Mouse (Mus musculus) lung, embryonic 16.5 days (tissue): ENCODE measurements at regions not wholly inside any gene's neighbourhood (a gene's known extent, or its start where the extent isn't known, plus 50 kb on each side); places are given as distances from the start of the nearest gene placed in this dataset.
A peak's percentile ranks its signal among the peaks of the same experiment; 100 is the strongest.

Experiments used
- ATAC-seq: fragments of 200-750 bp; cut with Nextera tagmentation; 2 replicates; pipeline ENCODE4 v1.8.0; 2017; ENCODE audit warnings: low read depth, mild to moderate bottlenecking, moderate library complexity
- H3K27ac ChIP-seq: fragments of 300-500 bp; sonication (generic); 2 replicates; pipeline ENCODE4 v1.5.1; 2014; ENCODE audit warnings: mild to moderate bottlenecking, control low read depth, low read length
- H3K27me3 ChIP-seq: fragments of 300-500 bp; sonication (generic); 2 replicates; pipeline ENCODE4 v1.6.1; 2014; ENCODE audit warnings: low read depth, low read length, mixed read lengths; ENCODE audit not compliant: control insufficient read depth, insufficient read depth
- H3K36me3 ChIP-seq: fragments of 300-500 bp; sonication (generic); 2 replicates; pipeline ENCODE4 v1.6.1; 2014; ENCODE audit warnings: low read length; ENCODE audit not compliant: control insufficient read depth, insufficient read depth
- H3K4me1 ChIP-seq: fragments of 300-500 bp; sonication (generic); replicated peaks from 2 replicates; pipeline ENCODE4 v1.6.1; 2014; ENCODE audit warnings: low read length, mixed read lengths; ENCODE audit not compliant: control insufficient read depth, insufficient read depth
- H3K4me2 ChIP-seq: fragments of 300-500 bp; sonication (generic); 2 replicates; pipeline ENCODE4 v1.6.1; 2014; ENCODE audit warnings: low read depth, low read length, control low read depth
- H3K4me3 ChIP-seq: fragments of 300-500 bp; sonication (generic); 2 replicates; pipeline ENCODE4 v1.5.1; 2014; ENCODE audit warnings: mild to moderate bottlenecking, low read length, control low read depth
- H3K9ac ChIP-seq: fragments of 300-500 bp; sonication (generic); 2 replicates; pipeline ENCODE4 v1.6.1; 2014; ENCODE audit warnings: low read length, control low read depth
- H3K9me3 ChIP-seq: fragments of 300-500 bp; sonication (generic); 2 replicates; pipeline ENCODE4 v1.6.1; 2016; ENCODE audit warnings: low read length; ENCODE audit not compliant: control insufficient read depth
- WGBS: fragments of 180-500 bp; shearing (Covaris S2); extraction: QIAGEN DNeasy Blood & Tissue Kit; methylation state at CpG from one replicate; pipeline ENCODE4 v1.1.7; 2014; 5-methylcytosine and 5-hydroxymethylcytosine counted together

GRCm38 (mm10) chr1:44849366-44849951 is 298.1 kb downstream of the Gulp1 start:
- H3K4me3 ChIP-seq, result no peak overlapping the region
- no peaks in the 10 kb centered on the region for H3K36me3 ChIP-seq
- no peaks in the 10 kb centered on the region for H3K27me3 ChIP-seq
- H3K4me1 ChIP-seq, result no peaks in the 10 kb centered on the region
- no peaks in the 10 kb centered on the region for H3K9me3 ChIP-seq
- H3K9ac ChIP-seq, result no peak overlapping the region
- peak; percentile 72 for ATAC-seq
- H3K27ac ChIP-seq, result no peak overlapping the region
- 38% methylated on average over 4 of the region's 4 CpGs for WGBS
- H3K4me2 ChIP-seq, result no peak overlapping the region

- H3K27me3 ChIP-seq, result no peaks in the 10 kb centered on the region
- H3K9me3 ChIP-seq, result no peaks in the 10 kb centered on the region
- H3K4me2 ChIP-seq, result no peak overlapping the region
- H3K36me3 ChIP-seq, result no peaks in the 10 kb centered on the region
- H3K27ac ChIP-seq, result no peak overlapping the region
- no peak for ATAC-seq
- H3K4me3 ChIP-seq, result no peak overlapping the region
- H3K4me1 ChIP-seq, result no peaks in the 10 kb centered on the region
- 80% methylated on average over 1 of the region's 1 CpGs for WGBS
- no peak overlapping the region for H3K9ac ChIP-seq
These were observed 312.1 kb downstream of the Gulp1 start for GRCm38 (mm10) chr1:44863390-44863789.

GRCm38 (mm10) chr1:44863818-44864217 is 312.5 kb downstream of the Gulp1 start:
- Histone ChIP-seq H3K9me3 (no peaks in the 10 kb centered on the region), H3K36me3 (no peaks in the 10 kb centered on the region), H3K4me3 (no peak overlapping the region), H3K4me1 (no peaks in the 10 kb centered on the region), H3K9ac (no peak overlapping the region), H3K4me2 (no peak overlapping the region), H3K27ac (no peak overlapping the region), H3K27me3 (no peaks in the 10 kb centered on the region)
- WGBS, result 81% methylated on average over 1 of the region's 1 CpGs
- no peak for ATAC-seq

GRCm38 (mm10) chr1:44891611-44892010 is 340.3 kb downstream of the Gulp1 start:
- H3K36me3 ChIP-seq, result no peaks in the 10 kb centered on the region
- H3K27me3 ChIP-seq, result no peaks in the 10 kb centered on the region
- no peak overlapping the region for H3K9ac ChIP-seq
- H3K4me3 ChIP-seq, result no peak overlapping the region
- H3K9me3 ChIP-seq, result no peaks in the 10 kb centered on the region
- no peak overlapping the region for H3K27ac ChIP-seq
- H3K4me2 ChIP-seq, result no peak overlapping the region
- no peaks in the 10 kb centered on the region for H3K4me1 ChIP-seq
- ATAC-seq, result no peak

DNA sequence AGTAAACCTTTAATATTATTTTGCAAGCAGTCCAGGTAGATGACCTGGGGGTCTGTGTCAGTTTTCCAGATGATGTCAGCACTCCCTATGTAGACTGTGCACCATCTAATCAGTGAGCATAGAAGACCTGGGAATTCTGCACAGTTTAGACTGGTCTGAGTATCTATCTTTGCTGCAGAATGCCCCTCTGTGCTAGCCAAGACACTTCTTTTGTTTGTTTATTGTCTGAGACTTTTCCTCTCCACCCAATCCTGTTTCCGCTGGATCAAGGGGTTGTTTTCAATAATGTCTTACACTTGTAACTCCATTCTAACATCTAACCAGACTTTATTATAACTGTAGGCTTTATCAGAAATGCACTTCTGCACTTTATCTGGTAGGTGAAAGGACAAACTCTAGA is 341.1 kb downstream of the Gulp1 start:
- no peak overlapping the region for H3K9ac ChIP-seq
- no peaks in the 10 kb centered on the region for H3K9me3 ChIP-seq
- no peaks in the 10 kb centered on the region for H3K27me3 ChIP-seq
- no peak overlapping the region for H3K4me3 ChIP-seq
- no peaks in the 10 kb centered on the region for H3K4me1 ChIP-seq
- no peak overlapping the region for H3K4me2 ChIP-seq
- no peak overlapping the region for H3K27ac ChIP-seq
- no peaks in the 10 kb centered on the region for H3K36me3 ChIP-seq
- 34% methylated on average over 1 of the region's 1 CpGs for WGBS
- 0 out of 2 replicates have a peak, but pooled peaks have one; percentile 15 for ATAC-seq
